Mouse (Mus musculus) heart, adult 2 months (tissue): ENCODE results near the gene Fstl3. TPM values are rescaled to one million over a fixed set of nuclear protein-coding genes. Genes with fewer than 3 reads are reported as not detected.

ENCODE experiments used
- DNase-seq, 2 experiments: peaks; one replicate each; pipeline ENCODE4 v3.0.0; 2021
- H3K27ac ChIP-seq: fragments of 200-600 bp; 2 replicates; pipeline ENCODE4 v1.8.1; 2022
- H3K27me3 ChIP-seq: fragments of 200-500 bp; 2 replicates; pipeline ENCODE4 v1.6.1; 2012; ENCODE audit warnings: mild to moderate bottlenecking, low read length, inconsistent platforms, mixed read lengths; ENCODE audit not compliant: control insufficient read depth, insufficient read depth
- H3K36me3 ChIP-seq: fragments of 200-500 bp; 2 replicates; pipeline ENCODE4 v1.6.1; 2012; ENCODE audit warnings: low read length, inconsistent platforms; ENCODE audit not compliant: control insufficient read depth, insufficient read depth
- H3K4me1 ChIP-seq: fragments of 200-500 bp; 2 replicates; pipeline ENCODE4 v1.6.1; 2011; ENCODE audit warnings: low read length; ENCODE audit not compliant: control insufficient read depth, insufficient read depth
- H3K4me3 ChIP-seq: fragments of 200-600 bp; 2 replicates; pipeline ENCODE4 v1.8.1; 2022
- H3K79me2 ChIP-seq: fragments of 200-500 bp; replicated peaks from 2 replicates; pipeline ENCODE4 v1.6.1; 2012; ENCODE audit warnings: mild to moderate bottlenecking, inconsistent platforms, low read length, moderate library complexity, mixed read lengths; ENCODE audit not compliant: control insufficient read depth, insufficient read depth
- H3K9ac ChIP-seq: fragments of 200-500 bp; 2 replicates; pipeline ENCODE4 v1.6.1; 2012; ENCODE audit warnings: low read depth, mild to moderate bottlenecking, control low read depth, inconsistent platforms, low read length, mixed read lengths
- CTCF ChIP-seq: fragments of 200-600 bp; IDR thresholded peaks from 2 replicates; pipeline ENCODE4 v1.8.1; 2022; ENCODE audit warnings: antibody characterized with exemption, mild to moderate bottlenecking, moderate library complexity
- EP300 ChIP-seq: fragments of 200-500 bp; IDR thresholded peaks from 2 replicates; pipeline ENCODE4 v1.6.1; 2011; ENCODE audit warnings: low read depth, low read length, control low read depth; ENCODE audit not compliant: insufficient read depth
- POLR2A ChIP-seq: fragments of 200-500 bp; IDR thresholded peaks from 2 replicates; pipeline ENCODE4 v1.6.1; 2011; ENCODE audit warnings: mild to moderate bottlenecking, low read depth, low read length, control low read depth; ENCODE audit not compliant: insufficient read depth
- WGBS: fragments of 180-500 bp; shearing (Covaris S2); methylation state at CpG from one replicate; pipeline ENCODE4 v1.1.7; 2018; 5-methylcytosine and 5-hydroxymethylcytosine counted together
- intact Hi-C: fragments of 180-260 bp; cut with DNase I; formaldehyde crosslinking; loops from one replicate; pipeline ENCODE4 v1.15.1; 2025
- long read RNA-seq: library from polyadenylated mRNA; stranded (forward); transcript quantifications from one replicate; pipeline ENCODE4 v2.0.0, GENCODE M21; 2021
- polyA plus RNA-seq: library from polyadenylated mRNA; depleted of rRNA; stranded (reverse); fragments of >200 nt; gene quantifications from 2 replicates; pipeline ENCODE4 v1.2.3, GENCODE M21; 2012; rRNA removed
- total RNA-seq, 2 experiments: library from RNA; stranded (reverse); gene quantifications; 2 replicates each; pipeline ENCODE4 v1.2.3; 2021

Gene Fstl3
- 1 to 10 TPM; 3.8 to 4.7 TPM for total RNA-seq
- 9.7 and 11.9 TPM in 2 replicates for polyA plus RNA-seq
- long read RNA-seq, partial matches to known transcripts = 0 of 4 reads
- long read RNA-seq, other reads (novel, unspliced or antisense) = 0 of 4 reads

- 6% methylated on average over 39 of the region's 39 CpGs for WGBS
- no peak for TF ChIP-seq POLR2A
- no peak for TF ChIP-seq CTCF
- TF ChIP-seq EP300 = no peak
- Histone ChIP-seq H3K79me2 (no peaks in the 10 kb centered on the region), H3K4me3 (peak within 1 kb of the TSS; percentile 34; the same call in 1 of the 2 replicates), H3K27me3 (no peaks in the 10 kb centered on the region), H3K9ac (peak within 1 kb of the TSS; percentile 71), H3K27ac (peak within 1 kb of the TSS; percentile 17), H3K4me1 (peaks cover 4% of the 10 kb centered on the region), H3K36me3 (no peaks in the 10 kb centered on the region)
- DNase-seq = peak; percentile 48 to 59
- intact Hi-C loops = no loop called here
These were observed at the start of gene Fstl3 for GRCm38 (mm10) chr10:79777103-79777531. Gene Fstl3 (plus strand): TSS chr10:79777272.

GRCm38 (mm10) chr10:79728323-79729249, 48.5 kb upstream of the Fstl3 start:
- no peaks in the 10 kb centered on the region for H3K79me2 ChIP-seq
- 63% methylated on average over 28 of the region's 28 CpGs for WGBS
- H3K36me3 ChIP-seq = no peaks in the 10 kb centered on the region
- intact Hi-C loops = no loop called here
- TF ChIP-seq POLR2A (no peak), CTCF (no peak), EP300 (no peak)
- H3K9ac ChIP-seq = no peak overlapping the region
- H3K27me3 ChIP-seq = no peaks in the 10 kb centered on the region
- H3K4me3 ChIP-seq = no peak overlapping the region
- DNase-seq = no peak
- peaks cover 5% of the 10 kb centered on the region; the same call in 1 of the 2 replicates for H3K4me1 ChIP-seq
- 0 out of 2 replicates have a peak overlapping the region, but pooled peaks have one; percentile 4 for H3K27ac ChIP-seq

GRCm38 (mm10) chr10:79729357-79729965, 47.6 kb upstream of the Fstl3 start:
- peak overlapping the region; percentile 26 for H3K9ac ChIP-seq
- no peaks in the 10 kb centered on the region for H3K79me2 ChIP-seq
- 40% methylated on average over 13 of the region's 13 CpGs for WGBS
- TF ChIP-seq EP300 (0 out of 2 replicates have a peak, but pooled peaks have one; percentile 32), POLR2A (no peak)
- intact Hi-C loops = no loop called here
- H3K36me3 ChIP-seq = no peaks in the 10 kb centered on the region
- DNase-seq = peak; percentile 58 to 60
- peak overlapping the region; percentile 31 for H3K27ac ChIP-seq
- no peaks in the 10 kb centered on the region for H3K27me3 ChIP-seq
- peaks cover 5% of the 10 kb centered on the region; the same call in 1 of the 2 replicates for H3K4me1 ChIP-seq
- no peak overlapping the region for H3K4me3 ChIP-seq

GRCm38 (mm10) chr10:79732500-79732899, 44.6 kb upstream of the Fstl3 start:
- no peak overlapping the region for H3K27ac ChIP-seq
- no peak for DNase-seq
- H3K4me1 ChIP-seq = peaks cover 5% of the 10 kb centered on the region; the same call in 1 of the 2 replicates
- intact Hi-C loops = no loop called here
- no peaks in the 10 kb centered on the region for H3K79me2 ChIP-seq
- no peak overlapping the region for H3K4me3 ChIP-seq
- 79% methylated on average over 1 of the region's 1 CpGs for WGBS
- H3K36me3 ChIP-seq = no peaks in the 10 kb centered on the region
- H3K27me3 ChIP-seq = no peaks in the 10 kb centered on the region
- no peak overlapping the region for H3K9ac ChIP-seq
- peak; percentile 73 for TF ChIP-seq CTCF
- no peak for TF ChIP-seq POLR2A
- no peak for TF ChIP-seq EP300

GRCm38 (mm10) chr10:79733847-79734246, 43.2 kb upstream of the Fstl3 start:
- Histone ChIP-seq H3K27ac (no peak overlapping the region), H3K4me1 (peaks cover under 1% of the 10 kb centered on the region; the same call in 1 of the 2 replicates), H3K36me3 (no peaks in the 10 kb centered on the region), H3K27me3 (no peaks in the 10 kb centered on the region), H3K9ac (no peak overlapping the region), H3K4me3 (no peak overlapping the region), H3K79me2 (no peaks in the 10 kb centered on the region)
- DNase-seq = no peak
- 91% methylated on average over 15 of the region's 15 CpGs for WGBS
- intact Hi-C loops = no loop called here
- TF ChIP-seq CTCF (no peak), EP300 (no peak), POLR2A (no peak)

- intact Hi-C loops = no loop called here
- Histone ChIP-seq H3K4me3 (no peak overlapping the region), H3K27me3 (no peaks in the 10 kb centered on the region), H3K4me1 (no peaks in the 10 kb centered on the region), H3K27ac (no peak overlapping the region), H3K36me3 (no peaks in the 10 kb centered on the region), H3K79me2 (no peaks in the 10 kb centered on the region), H3K9ac (no peak overlapping the region)
- DNase-seq = no peak
- TF ChIP-seq POLR2A (no peak), CTCF (no peak), EP300 (no peak)
- 60% methylated on average over 52 of the region's 52 CpGs for WGBS
These were observed 41.7 kb upstream of the Fstl3 start for GRCm38 (mm10) chr10:79735361-79735760.
